Mouse (Mus musculus) adrenal gland, postnatal 10 days (tissue): ENCODE results near the gene Olfr1052. TPM values are rescaled to one million over a fixed set of nuclear protein-coding genes. Genes with fewer than 3 reads are reported as not detected.
"Not testable (repeated sequence)": the region's sequence is repeated elsewhere in the genome, so short reads cannot be mapped to it uniquely, and the experiment has no call there.

Experiments
- DNase-seq: peaks from one replicate; pipeline ENCODE4 v3.0.0; 2021; ENCODE audit warnings: mixed read lengths
- long read RNA-seq, 2 experiments: library from polyadenylated mRNA; stranded (forward); transcript quantifications; one replicate each; pipeline ENCODE4 v2.0.0; 2021
- total RNA-seq, 2 experiments: library from RNA; stranded (reverse); gene quantifications; 2 replicates each; pipeline ENCODE4 v1.2.3; 2021

The Olfr1052 gene
- not detected for total RNA-seq
- long read RNA-seq, experiment 1, result 0 reads
- long read RNA-seq, experiment 2, result 0 reads

GRCm38 (mm10) chr2:86292155-86292554 is at the start of gene Olfr1052:
Gene Olfr1052, plus strand, starts transcription at chr2:86292455.
- no peak for DNase-seq

- DNase-seq, result not testable (repeated sequence)
These were observed 34.0 kb upstream of the Olfr1052 start, which contains the start of gene Olfr1049 for GRCm38 (mm10) chr2:86258228-86258627. Gene Olfr1049, minus strand, starts transcription at chr2:86258328.

DNA sequence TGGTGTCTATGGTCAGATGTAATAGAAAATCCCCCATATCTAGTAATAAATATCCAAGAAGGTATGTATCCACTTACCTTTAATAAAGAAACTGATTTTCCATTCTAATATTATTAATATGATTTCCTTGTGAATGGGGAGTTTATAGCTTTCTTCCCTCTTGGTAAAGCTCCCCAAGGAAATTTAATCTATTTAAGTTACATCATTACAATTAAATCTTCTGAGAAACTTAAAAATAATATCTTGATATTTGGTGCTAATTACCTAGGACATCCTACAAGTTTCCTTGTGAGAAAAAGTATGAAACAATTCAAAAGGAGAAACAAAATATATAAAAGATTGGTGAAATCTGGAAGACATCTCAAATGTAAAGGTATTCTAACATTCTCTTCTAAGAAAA is 13.3 kb upstream of the Olfr1052 start, which contains the start of gene Olfr1051:
Olfr1051 (minus strand) TSS at position 101 of the 400 bp plus-strand sequence.
- DNase-seq, result not testable (repeated sequence)

- DNase-seq, result no peak
These were observed 22.9 kb downstream of the Olfr1052 start, which contains the start of gene Olfr1053 for GRCm38 (mm10) chr2:86315184-86315583. Gene Olfr1053, minus strand, starts transcription at chr2:86315284.

DNA sequence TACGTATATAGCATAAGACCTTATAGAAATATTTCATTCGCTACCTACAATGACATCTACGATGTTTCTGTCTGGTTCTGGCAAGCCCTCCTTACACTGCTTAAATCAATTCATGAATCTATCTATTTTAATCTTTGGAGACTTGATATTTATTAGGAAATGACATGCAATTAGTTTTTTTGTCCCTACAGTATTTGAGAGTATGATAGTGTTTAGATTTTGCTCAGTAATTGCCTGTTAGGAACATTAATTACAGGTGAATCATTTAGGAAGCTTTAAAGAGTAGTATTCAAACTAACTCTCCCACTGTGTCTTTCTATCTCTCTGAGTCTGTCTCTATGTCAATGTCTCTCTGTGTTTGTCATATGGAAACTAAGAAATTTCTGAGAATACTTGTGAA is 43.1 kb downstream of the Olfr1052 start, which contains the start of gene Olfr1054:
Olfr1054 (minus strand) TSS at position 101 of the 400 bp plus-strand sequence.
- DNase-seq, result no peak

Other genes with a start within 250 kb of the Olfr1052 start
- gene Olfr1034, start 246.6 kb upstream of the Olfr1052 start, total RNA-seq, result under 1 TPM; 0.12 to 0.15 TPM
- not detected for gene Olfr1036, start 218.5 kb upstream of the Olfr1052 start, total RNA-seq
- not detected for gene Olfr1037, start 205.1 kb upstream of the Olfr1052 start, total RNA-seq
- gene Olfr1039, start 156.5 kb upstream of the Olfr1052 start, total RNA-seq, result not detected
- gene Olfr1040, start 145.7 kb upstream of the Olfr1052 start, total RNA-seq, result not detected
- gene Olfr1042, start 130.6 kb upstream of the Olfr1052 start, total RNA-seq, result not detected
- not detected for gene Olfr1043, start 124.9 kb upstream of the Olfr1052 start, total RNA-seq
- gene Olfr1044, start 114.6 kb upstream of the Olfr1052 start, total RNA-seq, result not detected
- not detected for gene Olfr52, start 106.8 kb upstream of the Olfr1052 start, total RNA-seq
- not detected for gene Olfr1045, start 89.4 kb upstream of the Olfr1052 start, total RNA-seq
- gene Olfr1046, start 73.1 kb upstream of the Olfr1052 start, total RNA-seq, result not detected
- gene Olfr1047, start 61.1 kb upstream of the Olfr1052 start, total RNA-seq, result not detected
- gene Olfr1048, start 52.2 kb upstream of the Olfr1052 start, total RNA-seq, result not detected
- not detected for gene Olfr1049, start 34.1 kb upstream of the Olfr1052 start, total RNA-seq
- not detected for gene Olfr1051, start 13.4 kb upstream of the Olfr1052 start, total RNA-seq
- not detected for gene Olfr1053, start 22.8 kb downstream of the Olfr1052 start, total RNA-seq
- gene Olfr1054, start 43.0 kb downstream of the Olfr1052 start, total RNA-seq, result not detected
- gene Olfr1055, start 57.8 kb downstream of the Olfr1052 start, total RNA-seq, result not detected
- gene Olfr1056, start 70.0 kb downstream of the Olfr1052 start, total RNA-seq, result not detected
- not detected for gene Olfr1057, start 85.9 kb downstream of the Olfr1052 start, total RNA-seq
- not detected for gene Olfr1058, start 96.1 kb downstream of the Olfr1052 start, total RNA-seq
- not detected for gene Olfr1061, start 121.6 kb downstream of the Olfr1052 start, total RNA-seq
- not detected for gene Olfr1062, start 134.3 kb downstream of the Olfr1052 start, total RNA-seq
- not detected for gene Olfr1065, start 158.1 kb downstream of the Olfr1052 start, total RNA-seq
- gene Olfr1066, start 163.8 kb downstream of the Olfr1052 start, total RNA-seq, result not detected
- not detected for gene Olfr228, start 194.9 kb downstream of the Olfr1052 start, total RNA-seq
- not detected for gene Olfr1076, start 216.0 kb downstream of the Olfr1052 start, total RNA-seq